Mouse (Mus musculus): Measurements from ENCODE around the gene Cd84. TPM values are rescaled to one million over a fixed set of nuclear protein-coding genes. Genes with fewer than 3 reads are reported as not detected.
"Not testable (repeated sequence)": the region's sequence is repeated elsewhere in the genome, so short reads cannot be mapped to it uniquely, and the experiment has no call there.

The Cd84 gene
- polyA plus RNA-seq, 1 experiment = 1.0 TPM

GRCm38 (mm10) chr1:171849454-171849853, 10.0 kb downstream of the Cd84 start:
- 88% methylated on average over 5 of the region's 5 CpGs for WGBS
- Histone ChIP-seq H3K27me3 (ENCODE audit: control insufficient read depth, insufficient read depth, low read length) (no peaks in the 10 kb centered on the region), H3K4me3 (replicated peaks; ENCODE audit: insufficient read depth, low read depth, low read length) (no peak overlapping the region), H3K4me1 (ENCODE audit: control insufficient read depth, insufficient read depth, low read length) (no peaks in the 10 kb centered on the region), H3K27ac (ENCODE audit: insufficient read depth, low read length) (no peak overlapping the region)
- no peak for TF ChIP-seq CTCF (IDR thresholded peaks at IDR 0.05; ENCODE audit: borderline replicate concordance, insufficient read depth, low read depth, low read length)
- TF ChIP-seq POLR2A (IDR thresholded peaks at IDR 0.05; ENCODE audit: borderline replicate concordance, insufficient read depth, low read length) = no peak
- no peak for DNase-seq

- DNase-seq = no peak
- Histone ChIP-seq H3K27ac (ENCODE audit: insufficient read depth, low read length) (no peak overlapping the region), H3K27me3 (ENCODE audit: control insufficient read depth, insufficient read depth, low read length) (no peaks in the 10 kb centered on the region), H3K4me1 (ENCODE audit: control insufficient read depth, insufficient read depth, low read length) (no peaks in the 10 kb centered on the region), H3K4me3 (replicated peaks; ENCODE audit: insufficient read depth, low read depth, low read length) (no peak overlapping the region)
- WGBS = 94% methylated on average over 4 of the region's 4 CpGs
- no peak for TF ChIP-seq CTCF (IDR thresholded peaks at IDR 0.05; ENCODE audit: borderline replicate concordance, insufficient read depth, low read depth, low read length)
- TF ChIP-seq POLR2A (IDR thresholded peaks at IDR 0.05; ENCODE audit: borderline replicate concordance, insufficient read depth, low read length) = no peak
Observed at GRCm38 (mm10) chr1:171865467-171865866, 26.0 kb downstream of the Cd84 start.

- H3K27ac ChIP-seq (ENCODE audit: insufficient read depth, low read length) = no peak overlapping the region
- DNase-seq = no peak
Observed at GRCm38 (mm10) chr1:171886989-171887388, 47.5 kb downstream of the Cd84 start.

GRCm38 (mm10) chr1:171895364-171895763, 55.9 kb downstream of the Cd84 start, which contains the start of gene Gm10521:
Gene Gm10521 (plus strand): TSS chr1:171895664.
- not testable (repeated sequence) for H3K27ac ChIP-seq (ENCODE audit: insufficient read depth, low read length); DNase-seq; H3K4me3 ChIP-seq (replicated peaks; ENCODE audit: insufficient read depth, low read depth, low read length); H3K27me3 ChIP-seq (ENCODE audit: control insufficient read depth, insufficient read depth, low read length); H3K4me1 ChIP-seq (ENCODE audit: control insufficient read depth, insufficient read depth, low read length)
- WGBS = 68% methylated on average over 5 of the region's 5 CpGs

More at GRCm38 (mm10) chr1:171886989-171887388, 47.5 kb downstream of the Cd84 start:
- no peaks in the 10 kb centered on the region for H3K27me3 ChIP-seq (ENCODE audit: control insufficient read depth, insufficient read depth, low read length)
- TF ChIP-seq POLR2A (IDR thresholded peaks at IDR 0.05; ENCODE audit: borderline replicate concordance, insufficient read depth, low read length) = no peak
- no peak for TF ChIP-seq CTCF (IDR thresholded peaks at IDR 0.05; ENCODE audit: borderline replicate concordance, insufficient read depth, low read depth, low read length)
- WGBS = 65% methylated on average over 1 of the region's 1 CpGs
- no peaks in the 10 kb centered on the region for H3K4me1 ChIP-seq (ENCODE audit: control insufficient read depth, insufficient read depth, low read length)
- no peak overlapping the region for H3K4me3 ChIP-seq (replicated peaks; ENCODE audit: insufficient read depth, low read depth, low read length)

GRCm38 (mm10) chr1:171904011-171904410, 64.5 kb downstream of the Cd84 start:
- H3K27me3 ChIP-seq (ENCODE audit: control insufficient read depth, insufficient read depth, low read length) = no peaks in the 10 kb centered on the region
- H3K27ac ChIP-seq (ENCODE audit: insufficient read depth, low read length) = no peak overlapping the region
- TF ChIP-seq CTCF (IDR thresholded peaks at IDR 0.05; ENCODE audit: borderline replicate concordance, insufficient read depth, low read depth, low read length) = no peak
- no peak for TF ChIP-seq POLR2A (IDR thresholded peaks at IDR 0.05; ENCODE audit: borderline replicate concordance, insufficient read depth, low read length)
- no peaks in the 10 kb centered on the region for H3K4me1 ChIP-seq (ENCODE audit: control insufficient read depth, insufficient read depth, low read length)
- no peak overlapping the region for H3K4me3 ChIP-seq (replicated peaks; ENCODE audit: insufficient read depth, low read depth, low read length)
- 87% methylated on average over 1 of the region's 1 CpGs for WGBS
- no peak for DNase-seq

- no peak overlapping the region for H3K4me3 ChIP-seq (replicated peaks; ENCODE audit: insufficient read depth, low read depth, low read length)
- WGBS = 79% methylated on average over 13 of the region's 13 CpGs
Observed at GRCm38 (mm10) chr1:171915638-171916458, 76.4 kb downstream of the Cd84 start.

GRCm38 (mm10) chr1:171917305-171918039, 78.0 kb downstream of the Cd84 start, which contains the start of gene Slamf6:
Gene Slamf6 (plus strand): TSS chr1:171917515.
- H3K4me1 ChIP-seq (ENCODE audit: control insufficient read depth, insufficient read depth, low read length) = no peaks in the 10 kb centered on the region
- no peaks in the 10 kb centered on the region for H3K27me3 ChIP-seq (ENCODE audit: control insufficient read depth, insufficient read depth, low read length)
- 80% methylated on average over 14 of the region's 14 CpGs for WGBS
- no peak within 1 kb of the TSS for H3K27ac ChIP-seq (ENCODE audit: insufficient read depth, low read length)
- H3K4me3 ChIP-seq (replicated peaks; ENCODE audit: insufficient read depth, low read depth, low read length) = no peak within 1 kb of the TSS
- no peak for TF ChIP-seq POLR2A (IDR thresholded peaks at IDR 0.05; ENCODE audit: borderline replicate concordance, insufficient read depth, low read length)
- TF ChIP-seq CTCF (IDR thresholded peaks at IDR 0.05; ENCODE audit: borderline replicate concordance, insufficient read depth, low read depth, low read length) = no peak
- DNase-seq = no peak

More at GRCm38 (mm10) chr1:171915638-171916458, 76.4 kb downstream of the Cd84 start:
- H3K27me3 ChIP-seq (ENCODE audit: control insufficient read depth, insufficient read depth, low read length) = no peaks in the 10 kb centered on the region
- no peak overlapping the region for H3K27ac ChIP-seq (ENCODE audit: insufficient read depth, low read length)
- TF ChIP-seq POLR2A (IDR thresholded peaks at IDR 0.05; ENCODE audit: borderline replicate concordance, insufficient read depth, low read length) = no peak
- no peak for TF ChIP-seq CTCF (IDR thresholded peaks at IDR 0.05; ENCODE audit: borderline replicate concordance, insufficient read depth, low read depth, low read length)
- H3K4me1 ChIP-seq (ENCODE audit: control insufficient read depth, insufficient read depth, low read length) = no peaks in the 10 kb centered on the region
- no peak for DNase-seq

All from cerebellum, adult 2 months (tissue).